Mouse (Mus musculus) CD4-positive, CD25-positive, alpha-beta regulatory T cell, adult 2 months (primary cell): ENCODE measurements at regions not wholly inside any gene's neighbourhood (a gene's known extent, or its start where the extent isn't known, plus 50 kb on each side); places are given as distances from the start of the nearest gene placed in this dataset.
A peak's percentile ranks its signal among the peaks of the same experiment; 100 is the strongest.
"Not testable (repeated sequence)": the region's sequence is repeated elsewhere in the genome, so short reads cannot be mapped to it uniquely, and the experiment has no call there.

Experiments used
- DNase-seq: peaks from one replicate; pipeline ENCODE4 v3.0.0-alpha.2; 2012; ENCODE audit warnings: low read depth, low spot score

DNA sequence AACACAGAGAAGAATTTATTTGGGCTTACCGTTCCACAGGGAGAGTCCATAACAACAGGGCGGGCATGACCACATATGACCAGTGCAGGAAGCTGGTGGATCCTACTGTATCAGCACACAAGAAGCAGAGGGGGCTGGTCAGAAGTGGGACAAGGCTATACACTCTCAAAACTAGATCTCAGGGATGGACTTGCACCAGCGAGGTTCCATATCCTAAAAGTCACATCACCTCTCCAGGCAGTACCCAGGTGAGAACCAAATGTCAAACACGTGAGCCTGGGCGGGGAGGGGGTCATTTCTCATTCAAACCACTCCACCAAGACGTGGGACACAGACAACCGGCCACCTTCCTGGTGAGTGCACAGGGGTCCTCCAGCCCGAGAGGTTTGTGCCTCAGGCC is 167.9 kb downstream of the Basp1 start:
- no peak for DNase-seq

DNA sequence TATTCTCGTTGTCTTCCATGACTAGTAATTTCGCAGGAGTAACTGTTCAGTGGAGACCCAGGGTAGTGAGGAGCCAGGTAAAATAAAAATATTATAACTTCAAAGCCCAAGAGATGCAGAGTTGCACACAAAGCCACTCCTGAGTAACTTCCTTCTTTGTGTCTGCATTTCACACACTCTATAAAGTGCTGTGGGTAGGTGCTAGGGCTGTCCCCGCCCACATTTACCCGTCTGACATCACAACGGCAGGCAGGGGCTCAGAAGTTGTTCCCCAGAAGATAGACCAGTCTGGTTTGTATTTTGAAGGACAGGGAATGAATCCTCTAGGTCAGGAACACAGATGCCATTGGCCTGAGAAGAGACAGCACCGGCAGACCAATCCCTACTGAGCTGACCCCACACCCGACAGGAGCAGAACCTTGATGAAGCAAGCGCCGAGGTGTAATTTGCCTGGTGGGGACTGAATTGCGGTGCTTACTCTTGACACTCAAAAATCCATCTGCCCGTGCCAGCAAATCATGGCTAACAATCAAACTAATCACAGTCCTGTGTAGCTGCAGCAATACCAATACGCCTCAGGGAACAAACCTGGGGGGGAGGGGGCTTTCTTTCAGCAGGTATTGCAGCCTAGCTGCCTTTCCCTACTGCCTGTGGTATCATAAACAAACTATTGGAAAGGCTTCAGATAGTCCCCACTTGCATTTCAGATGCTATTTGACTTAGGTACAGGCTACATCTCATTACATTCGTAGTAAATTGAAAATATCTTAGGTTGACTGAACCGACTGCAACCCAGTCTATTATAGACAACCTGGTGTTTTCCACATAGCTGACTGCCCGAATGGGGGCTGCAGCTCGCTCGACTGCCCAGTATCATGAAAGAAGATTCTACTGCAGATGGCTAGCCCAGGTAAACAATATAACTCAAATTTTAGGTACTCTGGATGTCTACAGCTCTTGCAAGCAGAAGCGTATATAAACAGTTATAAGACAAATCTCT is 175.6 kb downstream of the Basp1 start:
- DNase-seq, result no peak

DNA sequence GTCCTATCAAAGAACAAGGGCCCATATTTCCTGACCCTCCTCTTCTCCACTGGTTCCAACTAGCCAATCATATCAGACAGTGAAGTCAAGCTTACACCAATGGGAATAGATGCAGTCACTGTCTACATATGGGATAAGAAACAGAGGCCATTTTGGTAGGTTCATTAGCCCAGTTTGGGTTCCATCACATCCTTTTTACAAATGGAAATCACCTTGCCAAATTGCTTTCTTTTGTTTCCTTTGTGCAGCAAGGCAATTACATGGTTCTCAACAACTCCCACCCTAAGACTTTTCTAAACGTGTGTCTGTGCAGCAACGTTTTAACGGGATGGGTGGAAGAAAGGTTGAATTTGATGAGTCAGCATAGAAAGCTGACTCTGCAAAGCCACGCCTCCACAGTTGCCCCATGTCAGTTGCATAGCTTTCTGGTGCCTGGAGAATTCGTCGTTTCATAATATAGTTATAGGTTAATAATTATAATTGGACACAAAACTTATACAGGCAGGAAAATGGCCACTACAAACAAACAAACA is 177.3 kb downstream of the Basp1 start:
- DNase-seq, result no peak

DNA sequence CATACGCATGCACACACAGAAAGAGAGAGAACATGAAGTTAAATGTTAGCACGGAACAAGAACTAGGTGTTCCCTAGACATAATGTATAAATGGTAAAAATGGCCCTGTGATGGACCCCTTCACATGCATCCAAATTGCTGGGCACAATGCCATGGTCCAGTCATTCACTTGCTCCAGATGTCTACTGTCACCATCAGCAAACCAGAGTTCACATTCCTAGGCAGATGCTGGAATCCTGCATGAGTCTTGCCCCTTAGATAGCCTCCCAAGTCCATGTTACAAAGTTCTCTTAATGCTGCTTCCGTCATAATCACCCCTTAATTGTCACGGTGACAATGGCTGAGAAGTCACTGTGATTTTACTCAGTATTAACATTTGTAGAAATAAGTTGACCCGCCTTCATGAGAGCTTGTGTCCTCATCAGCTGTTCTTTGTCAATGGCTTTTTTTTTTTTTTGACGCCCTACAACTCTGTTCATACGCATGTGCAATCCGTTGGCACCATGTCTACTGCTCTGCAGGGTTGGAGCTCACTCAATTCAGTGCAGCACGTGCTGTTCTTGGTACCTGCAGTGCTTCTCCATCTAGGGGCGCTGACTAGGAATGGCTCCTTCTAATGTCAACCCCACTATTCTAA is 179.4 kb downstream of the Basp1 start:
- DNase-seq, result no peak

DNA sequence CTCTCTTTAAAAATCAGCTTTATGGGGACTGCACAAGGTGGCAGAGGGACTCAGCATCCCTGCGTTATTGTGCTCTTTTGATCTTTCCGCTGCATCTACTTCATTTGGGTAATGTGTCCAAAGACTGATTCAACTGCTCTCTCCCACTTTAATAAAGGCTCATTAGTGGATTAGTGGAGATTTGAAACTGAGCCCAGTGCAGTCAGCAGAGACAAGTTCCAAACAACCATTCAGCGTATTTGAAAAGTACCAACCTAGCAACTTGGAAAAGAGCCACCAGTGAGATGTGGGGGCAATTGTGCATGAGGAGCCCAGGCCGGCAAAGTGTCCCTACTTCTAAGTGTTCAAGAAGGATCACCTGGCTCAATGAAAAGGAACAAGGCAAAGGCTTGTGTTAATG is 183.4 kb downstream of the Basp1 start:
- no peak for DNase-seq

DNA sequence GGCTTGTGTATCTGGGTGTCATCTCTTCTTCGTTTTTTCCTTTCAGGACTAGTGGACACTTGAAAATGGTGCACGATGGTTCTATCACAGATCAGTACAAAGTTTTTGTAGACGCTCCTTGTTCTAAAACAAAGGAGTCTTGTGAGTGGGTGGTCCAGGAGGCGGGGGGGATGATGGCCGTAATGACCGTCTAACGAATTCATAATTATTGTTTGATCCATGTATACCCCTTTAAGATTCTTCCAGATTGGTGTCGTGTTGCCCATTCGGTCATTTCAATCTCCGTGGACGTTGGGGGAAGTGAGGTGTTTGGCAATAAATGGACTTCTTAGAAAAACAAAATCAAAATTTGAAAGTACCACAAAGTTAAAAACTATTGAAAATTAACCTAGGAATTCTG is 183.8 kb downstream of the Basp1 start:
- no peak for DNase-seq

DNA sequence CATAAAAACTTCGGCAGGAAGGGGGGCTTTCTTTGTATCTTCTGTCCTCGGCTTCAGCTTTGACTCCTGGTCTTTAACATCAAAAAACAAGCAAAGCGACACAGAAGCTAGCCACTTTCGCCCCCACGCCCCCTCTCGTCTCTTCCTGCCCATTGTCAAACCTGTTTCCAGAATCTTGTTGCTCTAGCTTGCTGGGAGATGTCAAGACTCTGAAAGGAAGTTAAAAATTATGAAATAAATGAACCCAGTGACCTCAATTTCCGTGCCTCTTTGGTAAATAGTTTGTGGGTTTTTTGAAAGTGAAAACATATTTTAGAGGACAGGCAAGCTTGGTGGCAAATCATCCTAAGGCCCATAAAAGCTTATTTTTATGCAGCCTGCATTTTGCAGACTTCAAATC is 186.1 kb downstream of the Basp1 start:
- peak; percentile 20 for DNase-seq

DNA sequence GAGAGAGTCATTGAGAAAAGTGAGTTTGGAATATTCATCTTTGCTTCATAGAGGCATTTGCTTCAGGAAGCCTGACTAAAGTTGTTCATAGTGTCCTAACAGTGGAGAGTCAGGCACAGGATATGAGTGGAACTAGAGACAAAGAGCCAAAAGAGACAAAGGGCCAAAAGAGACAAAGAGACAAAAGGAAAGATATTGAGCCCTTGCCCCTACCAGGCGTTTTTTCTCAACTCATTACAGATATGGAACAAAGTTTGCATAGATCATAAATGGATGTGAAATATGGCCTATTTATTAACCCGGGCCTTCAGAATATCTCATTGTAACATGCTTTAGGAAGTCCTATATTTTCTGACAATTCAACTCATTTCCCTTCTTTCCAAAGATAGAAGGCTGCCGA is 187.6 kb downstream of the Basp1 start:
- no peak for DNase-seq

DNA sequence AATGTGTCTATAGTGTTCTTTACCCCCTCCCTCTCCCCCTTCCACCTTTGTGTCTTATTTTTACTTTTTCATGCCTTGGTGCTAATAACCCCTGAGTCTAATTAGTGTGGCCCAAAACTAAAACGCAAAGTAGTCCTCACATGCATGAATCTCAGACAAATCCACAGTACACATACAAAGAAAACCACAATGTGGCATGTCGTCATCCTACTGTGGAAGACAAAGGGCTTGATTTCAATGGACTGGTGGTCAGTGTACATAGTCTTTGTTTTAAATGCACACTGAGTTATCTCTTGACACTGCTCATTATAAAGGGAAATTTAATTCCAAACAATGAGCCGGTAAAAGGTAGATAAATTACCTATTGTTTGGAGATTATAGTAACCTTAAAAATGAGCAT is 188.1 kb downstream of the Basp1 start:
- DNase-seq, result no peak

DNA sequence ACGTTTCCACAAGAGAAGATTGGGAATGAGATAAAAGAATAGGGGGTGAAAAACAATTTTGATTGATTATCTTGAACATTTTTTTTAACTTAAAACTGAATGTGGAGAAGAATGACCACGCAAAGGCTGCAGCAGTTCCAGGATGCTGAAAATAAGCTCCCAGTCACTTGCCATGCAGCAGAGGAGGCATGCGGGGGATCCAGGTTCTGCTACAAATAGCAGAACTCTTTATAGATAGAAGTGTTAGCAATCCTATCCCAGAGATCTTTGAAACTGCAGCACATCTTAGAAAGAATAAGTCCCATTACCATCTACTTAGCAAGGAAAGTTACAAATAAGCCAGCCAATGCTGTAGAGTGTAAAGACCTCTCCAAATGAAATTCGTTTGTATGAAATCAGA is 191.8 kb downstream of the Basp1 start:
- no peak for DNase-seq

DNA sequence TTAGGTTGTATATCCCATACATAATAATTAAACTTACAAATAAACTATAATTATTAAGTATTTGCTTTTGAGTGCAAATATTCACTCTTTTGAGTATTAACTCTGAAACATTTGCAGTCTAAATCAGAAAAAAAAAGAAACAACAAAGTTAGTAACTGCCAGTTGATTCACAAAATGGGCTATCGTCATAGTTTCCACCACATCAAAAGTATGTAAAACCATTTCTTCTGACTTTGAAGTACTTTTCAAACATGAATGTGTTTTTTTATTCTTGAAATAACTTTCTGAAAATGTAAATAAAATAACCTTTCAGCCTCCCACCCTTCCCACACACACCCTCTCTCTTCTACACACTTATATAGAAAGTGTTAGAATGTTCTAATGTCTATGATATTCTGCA is 197.2 kb downstream of the Basp1 start:
- peak; percentile 65 for DNase-seq

DNA sequence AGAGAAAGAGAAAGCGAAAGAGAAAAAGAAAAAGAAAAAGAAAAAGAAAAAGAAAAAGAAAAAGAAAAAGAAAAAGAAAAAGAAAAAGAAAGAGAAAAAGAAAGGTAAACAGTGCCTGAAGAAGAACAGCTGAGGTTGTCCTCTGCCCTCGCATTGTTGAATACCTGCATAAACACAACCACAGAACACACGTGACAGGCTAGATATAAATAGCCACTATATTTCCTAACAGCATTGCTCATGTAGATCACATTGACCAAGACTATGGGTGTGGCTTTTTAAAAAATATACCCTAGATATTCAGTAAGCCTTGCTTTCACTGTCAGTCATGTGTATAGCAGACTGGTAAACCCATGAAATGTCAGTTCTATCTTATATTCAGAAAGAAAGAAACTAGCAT is 211.5 kb downstream of the Basp1 start:
- DNase-seq, result no peak

DNA sequence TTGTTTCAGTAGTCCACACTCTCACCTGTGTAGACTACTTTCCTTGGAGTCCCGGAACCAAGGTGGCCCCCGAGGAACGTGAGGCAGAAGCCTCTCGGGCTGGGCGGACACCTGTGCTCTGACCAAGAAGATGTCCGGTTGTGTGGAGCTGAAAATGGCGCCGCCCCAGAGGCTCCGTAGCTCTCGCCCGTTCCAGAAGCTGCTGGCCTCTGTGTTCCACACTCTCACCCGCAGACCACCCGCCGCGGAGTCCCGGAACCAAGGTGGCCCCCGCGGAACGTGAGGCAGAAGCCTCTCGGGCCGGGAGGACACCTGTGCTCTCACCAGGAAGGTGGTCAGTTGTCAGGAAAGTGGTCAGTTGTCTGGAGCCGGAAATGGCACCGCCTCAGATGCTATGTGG is 213.3 kb downstream of the Basp1 start:
- DNase-seq, result not testable (repeated sequence)

DNA sequence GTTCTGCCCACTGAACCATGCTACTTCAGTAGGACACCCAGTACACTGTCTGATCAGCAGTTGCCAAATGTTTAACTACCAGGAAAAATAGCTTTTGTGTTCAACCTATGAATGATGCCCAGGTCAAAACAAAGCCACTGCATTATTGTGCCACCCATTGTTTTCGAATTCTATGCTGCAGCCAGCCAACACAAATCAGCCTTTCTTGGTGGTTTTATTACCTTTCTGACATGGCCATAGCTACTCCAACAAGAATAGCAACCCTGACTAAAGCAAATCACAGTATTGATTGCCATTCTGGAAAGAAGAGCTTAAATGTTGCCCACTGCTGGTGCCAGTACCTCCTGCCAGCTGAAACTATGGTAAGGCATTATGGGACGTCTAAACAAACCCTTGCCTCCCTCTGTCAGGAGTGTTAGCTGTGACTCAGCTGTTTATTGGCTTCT is 225.7 kb downstream of the Basp1 start:
- DNase-seq, result no peak

DNA sequence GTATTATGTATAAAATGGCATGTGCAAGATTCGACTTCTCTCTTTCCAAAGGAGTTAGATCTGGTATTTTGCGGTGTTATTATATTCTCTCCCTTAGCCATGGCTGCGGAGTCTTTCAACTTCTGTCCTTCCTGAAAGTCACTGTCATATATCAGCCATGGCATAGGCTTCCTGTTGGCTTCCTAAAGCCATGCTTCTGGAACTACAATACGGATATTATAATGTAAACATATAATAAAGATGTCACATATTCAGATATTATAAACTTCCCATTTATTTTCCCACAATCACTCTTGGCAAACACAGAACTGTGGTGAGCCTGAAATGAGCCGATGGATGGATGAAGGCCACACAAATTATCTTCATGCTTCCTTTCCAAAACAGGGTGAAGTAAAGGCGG is 240.8 kb downstream of the Basp1 start:
- DNase-seq, result no peak

DNA sequence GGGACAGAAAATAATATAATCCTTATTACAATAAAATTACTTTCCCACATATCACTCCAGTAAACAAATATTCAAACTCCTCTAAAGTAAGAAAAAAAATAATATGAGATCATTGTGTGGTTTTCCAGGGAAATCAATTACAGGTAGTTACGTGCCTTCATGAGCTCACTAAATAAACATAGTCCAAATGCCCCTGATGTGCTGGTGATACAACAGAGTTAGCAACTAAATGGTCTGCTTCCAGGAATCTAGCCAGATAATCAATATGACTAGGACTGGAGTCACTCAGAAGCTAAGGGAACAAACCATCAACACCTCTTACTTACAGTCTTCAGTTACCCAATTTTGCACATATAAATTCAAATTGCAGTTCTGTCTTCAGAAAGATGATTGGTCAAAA is 267.2 kb downstream of the Basp1 start:
- DNase-seq, result no peak

DNA sequence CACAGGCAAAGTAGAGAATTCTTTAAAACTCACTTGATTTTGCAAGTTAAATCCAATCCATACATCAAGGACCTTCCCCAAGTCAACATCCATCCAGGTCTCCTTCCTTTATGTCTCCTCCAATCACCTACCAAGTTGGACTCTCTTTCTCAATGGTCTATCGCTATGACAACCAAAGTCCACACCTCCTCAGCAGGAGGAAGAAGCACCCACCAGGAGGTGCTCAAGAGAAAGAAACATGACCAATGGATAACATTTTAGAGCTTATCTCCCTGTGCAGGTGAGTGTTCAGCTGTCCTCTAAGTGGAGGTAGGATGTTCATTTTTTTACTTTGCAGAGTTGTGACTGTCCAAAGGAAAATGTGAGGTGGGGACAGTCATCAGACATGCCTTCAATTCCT is 269.3 kb downstream of the Basp1 start:
- DNase-seq, result peak; percentile 43

DNA sequence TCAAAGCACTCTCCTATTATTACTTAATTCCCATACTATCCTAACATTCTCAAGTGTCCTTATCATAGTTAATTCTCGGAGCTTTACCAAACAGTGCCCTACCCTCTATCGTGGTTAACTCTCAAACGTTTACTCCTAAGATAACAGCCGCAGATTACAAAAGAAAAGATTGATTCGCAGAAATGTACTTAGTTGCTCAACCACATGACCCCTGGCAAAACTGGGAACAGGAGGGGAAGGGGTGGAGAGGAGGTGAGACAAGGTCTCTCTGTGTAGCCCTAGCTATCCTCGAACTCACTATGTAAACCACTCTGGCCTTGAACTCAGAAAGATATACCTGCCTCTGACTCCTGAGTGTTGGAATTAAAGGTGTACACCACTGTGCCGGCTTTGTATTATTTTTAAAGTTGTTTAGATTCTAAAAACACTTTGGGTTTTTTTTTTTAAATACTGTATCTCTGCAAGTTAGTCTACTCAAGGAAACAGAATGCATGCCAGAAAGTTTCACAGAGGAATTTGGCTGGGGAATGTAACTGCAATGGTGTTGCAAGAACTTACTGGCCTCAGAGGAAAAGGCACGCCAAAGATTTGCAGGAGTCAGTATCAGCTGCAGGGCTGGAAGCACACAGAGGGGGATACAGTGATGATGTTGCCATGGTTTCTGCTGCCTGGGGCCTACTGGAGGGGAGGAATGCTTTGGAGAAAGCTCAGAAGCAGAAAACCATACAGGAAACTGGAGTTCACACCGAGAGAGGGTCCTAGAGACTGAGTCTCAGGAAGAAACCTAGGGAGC is 273.0 kb downstream of the Basp1 start:
- no peak for DNase-seq

DNA sequence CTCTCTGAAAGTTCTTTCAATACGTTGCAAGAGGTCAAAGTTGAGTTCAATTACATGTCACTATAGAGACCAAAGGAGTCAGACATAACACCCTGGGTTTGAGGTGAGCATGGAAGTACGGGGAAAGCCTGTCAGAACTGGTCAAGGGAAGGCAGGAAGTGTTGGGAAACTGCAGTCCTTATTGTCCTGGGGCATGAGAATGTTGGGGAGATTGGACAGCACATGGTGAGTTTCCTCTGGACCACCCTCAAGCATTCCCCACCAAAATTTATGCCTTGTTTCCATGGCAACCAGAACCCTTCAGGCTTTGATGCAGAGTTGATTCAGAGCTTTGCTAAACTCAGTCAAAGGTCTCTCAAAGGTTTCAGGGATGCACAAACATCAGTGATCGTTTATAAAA is 276.5 kb downstream of the Basp1 start:
- no peak for DNase-seq

DNA sequence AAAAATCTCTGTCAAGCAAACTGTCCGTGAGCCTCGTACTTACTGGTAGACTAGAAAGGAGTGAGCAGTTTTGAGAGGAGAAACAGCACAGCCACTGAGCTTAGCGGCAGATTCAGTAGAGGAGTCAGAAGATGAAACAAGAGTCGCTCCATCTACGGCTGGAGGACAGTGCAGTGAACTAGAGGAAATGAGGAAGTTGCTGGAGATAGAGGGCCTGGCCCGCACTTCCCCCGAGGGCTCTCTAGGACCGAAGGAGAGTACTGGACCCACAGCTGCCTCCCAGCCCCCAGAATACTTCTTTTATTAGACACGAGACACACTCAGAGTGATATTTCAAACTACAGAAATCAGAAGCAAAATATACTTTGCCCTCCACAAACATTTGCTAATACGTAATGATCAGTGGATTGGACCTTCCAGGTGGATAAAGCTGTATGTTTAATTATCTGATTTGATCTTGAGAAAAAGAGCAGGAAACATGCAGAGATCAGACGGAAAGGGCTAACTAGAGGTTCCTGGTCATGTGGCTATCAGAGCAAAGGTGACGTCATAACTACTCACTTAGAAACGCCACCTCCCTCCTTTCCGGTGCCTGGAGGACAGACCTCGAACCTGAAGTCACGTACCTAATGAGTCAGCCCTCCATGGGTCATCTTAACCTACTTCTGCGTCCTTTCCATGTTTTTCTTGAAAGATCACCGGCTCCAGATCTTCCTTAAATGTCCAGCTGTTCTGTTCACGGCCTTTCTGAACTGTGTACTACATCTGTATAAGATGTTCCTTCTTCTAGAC is 277.9 kb downstream of the Basp1 start:
- no peak for DNase-seq

DNA sequence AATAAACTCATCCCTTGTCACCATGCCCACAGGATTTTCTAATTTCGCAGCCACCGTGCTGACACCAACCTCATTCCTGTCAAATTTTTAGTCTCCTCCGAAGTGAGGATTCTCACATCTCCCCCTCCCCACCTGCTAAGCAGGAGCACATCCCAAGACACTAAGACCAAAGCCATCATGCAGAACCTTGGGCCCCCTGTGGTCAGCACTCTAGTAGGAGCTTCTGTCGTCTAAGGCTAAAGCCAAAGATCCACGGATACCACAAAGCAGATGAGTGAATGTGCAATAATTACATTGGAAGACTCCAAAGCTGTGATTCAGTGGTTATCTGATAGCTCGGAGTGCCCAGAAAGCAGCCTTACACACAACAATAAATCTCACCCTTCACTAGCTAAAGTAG is 283.5 kb downstream of the Basp1 start:
- no peak for DNase-seq
